Mouse (Mus musculus): ENCODE results near the gene Snrpn. TPM values are rescaled to one million over a fixed set of nuclear protein-coding genes. Genes with fewer than 3 reads are reported as not detected.
A peak's percentile ranks its signal among the peaks of the same experiment; 100 is the strongest.

The Snrpn gene
- polyA plus RNA-seq, 1 experiment from 2014 or later: 60.5 TPM

GRCm38 (mm10) chr7:60007727-60008360 lies 132.2 kb downstream of the Snrpn start:
- no peak for ATAC-seq (ENCODE audit: insufficient number of reproducible peaks, insufficient read depth, low FRiP score, low TSS enrichment, low read depth)
- Histone ChIP-seq H3K4me1 (replicated peaks) (no peaks in the 10 kb centered on the region), H3K4me2 (no peak overlapping the region), H3K27me3 (no peaks in the 10 kb centered on the region), H3K36me3 (no peaks in the 10 kb centered on the region), H3K4me3 (replicated peaks) (no peak overlapping the region), H3K9me3 (peaks cover 22% of the 10 kb centered on the region), H3K27ac (no peak overlapping the region), H3K9ac (replicated peaks) (no peak overlapping the region)
- 42% methylated on average over 3 of the region's 3 CpGs for WGBS

GRCm38 (mm10) chr7:60006262-60006661 lies 133.8 kb downstream of the Snrpn start:
- 51% methylated on average over 2 of the region's 2 CpGs for WGBS
- Histone ChIP-seq H3K27me3 (no peaks in the 10 kb centered on the region), H3K4me3 (replicated peaks) (no peak overlapping the region), H3K36me3 (no peaks in the 10 kb centered on the region), H3K27ac (no peak overlapping the region), H3K9ac (replicated peaks) (no peak overlapping the region), H3K4me1 (replicated peaks) (no peaks in the 10 kb centered on the region), H3K4me2 (no peak overlapping the region), H3K9me3 (peaks cover 25% of the 10 kb centered on the region)
- no peak for ATAC-seq (ENCODE audit: insufficient number of reproducible peaks, insufficient read depth, low FRiP score, low TSS enrichment, low read depth)

- Histone ChIP-seq H3K27me3 (no peaks in the 10 kb centered on the region), H3K36me3 (no peaks in the 10 kb centered on the region), H3K4me1 (replicated peaks) (no peaks in the 10 kb centered on the region), H3K9me3 (peaks cover 25% of the 10 kb centered on the region), H3K4me2 (peak within 1 kb of the TSS; percentile 57), H3K4me3 (replicated peaks) (peak within 1 kb of the TSS; percentile 49), H3K9ac (replicated peaks) (peak within 1 kb of the TSS; percentile 50), H3K27ac (peak within 1 kb of the TSS; percentile 57)
- ATAC-seq (ENCODE audit: insufficient number of reproducible peaks, insufficient read depth, low FRiP score, low TSS enrichment, low read depth): peak; percentile 36; the same call in 1 of the 2 replicates
- 50% methylated on average over 30 of the region's 30 CpGs for WGBS
Measured at GRCm38 (mm10) chr7:60004606-60005330, 135.3 kb downstream of the Snrpn start, which contains the start of the genes Snurf and Gm38393. Gene Snurf (minus strand): TSS chr7:60005049. Gene Gm38393 (minus strand): TSS chr7:60005064.

GRCm38 (mm10) chr7:60003921-60004605 lies 136.0 kb downstream of the Snrpn start:
- peaks cover 25% of the 10 kb centered on the region for H3K9me3 ChIP-seq
- H3K9ac ChIP-seq (replicated peaks): peak overlapping the region; percentile 50
- ATAC-seq (ENCODE audit: insufficient number of reproducible peaks, insufficient read depth, low FRiP score, low TSS enrichment, low read depth): peak; percentile 89
- WGBS: 55% methylated on average over 22 of the region's 22 CpGs
- H3K4me1 ChIP-seq (replicated peaks): no peaks in the 10 kb centered on the region
- peak overlapping the region; percentile 57 for H3K27ac ChIP-seq
- no peaks in the 10 kb centered on the region for H3K36me3 ChIP-seq
- no peaks in the 10 kb centered on the region for H3K27me3 ChIP-seq
- H3K4me2 ChIP-seq: peak overlapping the region; percentile 57
- peak overlapping the region; percentile 49 for H3K4me3 ChIP-seq (replicated peaks)

GRCm38 (mm10) chr7:60003006-60003865 lies 136.8 kb downstream of the Snrpn start:
- Histone ChIP-seq H3K9ac (replicated peaks) (peak overlapping the region; percentile 50; the same call in 1 of the 2 replicates), H3K27ac (peak overlapping the region; percentile 57; the same call in 1 of the 2 replicates), H3K27me3 (no peaks in the 10 kb centered on the region), H3K36me3 (no peaks in the 10 kb centered on the region), H3K4me1 (replicated peaks) (no peaks in the 10 kb centered on the region), H3K4me2 (peak overlapping the region; percentile 57), H3K4me3 (replicated peaks) (peak overlapping the region; percentile 49), H3K9me3 (peaks cover 25% of the 10 kb centered on the region)
- 59% methylated on average over 12 of the region's 12 CpGs for WGBS
- ATAC-seq (ENCODE audit: insufficient number of reproducible peaks, insufficient read depth, low FRiP score, low TSS enrichment, low read depth): no peak

GRCm38 (mm10) chr7:59978646-59979045 lies 161.4 kb downstream of the Snrpn start:
- H3K9me3 ChIP-seq: no peaks in the 10 kb centered on the region
- no peaks in the 10 kb centered on the region; the same call in 1 of the 2 replicates for H3K36me3 ChIP-seq
- no peak overlapping the region for H3K9ac ChIP-seq (replicated peaks)
- no peak for ATAC-seq (ENCODE audit: insufficient number of reproducible peaks, insufficient read depth, low FRiP score, low TSS enrichment, low read depth)
- no peak overlapping the region for H3K4me3 ChIP-seq (replicated peaks)
- 60% methylated on average over 1 of the region's 1 CpGs for WGBS
- H3K27me3 ChIP-seq: no peaks in the 10 kb centered on the region
- H3K27ac ChIP-seq: no peak overlapping the region
- H3K4me1 ChIP-seq (replicated peaks): no peaks in the 10 kb centered on the region
- H3K4me2 ChIP-seq: no peak overlapping the region

Other genes starting within 250 kb of the Snrpn start
- gene Snurf, start 135.2 kb downstream of the Snrpn start, polyA plus RNA-seq (2016; fragmentation: Nextera tagmentation; extraction: Ambion mirVana): 39.5 and 40.4 TPM in 2 replicates
- 0.47 and 0.79 TPM in 2 replicates for gene Gm38393, start 135.2 kb downstream of the Snrpn start, polyA plus RNA-seq (2016; fragmentation: Nextera tagmentation; extraction: Ambion mirVana)

All from limb, embryonic 12.5 days (tissue).